ENCODE assay signal across 11 mouse cellular contexts in genomic region chr13:54556796-54557195, GRCm38 (mm10). TPM values are rescaled to one million over a fixed set of nuclear protein-coding genes. Genes with fewer than 3 reads are reported as not detected.
A peak's percentile ranks its signal among the peaks of the same experiment; 100 is the strongest.
DNase-seq lines count a peak whose midpoint lies in the region; ATAC-seq and TF ChIP-seq lines count a peak whose summit lies in the region.
"Had no signal": no experiment of that assay in that cellular context is flagged by ENCODE, and none has a peak within 500 bp of the region (broad histone marks: within the 10 kb centered on the region; RNA-seq: fewer than 3 reads in every experiment).

No protein-coding gene starts in this region.

- H3K4me3 ChIP-seq in kidney, embryonic 14.5 days (ENCODE audit: low read length) = no peak overlapping the region
- H3K4me3 ChIP-seq in hindbrain, embryonic 11.5 days (ENCODE audit: low read depth, low read length) = no peak overlapping the region
- no peak overlapping the region for H3K4me3 ChIP-seq in liver, embryonic 11.5 days (ENCODE audit: low read depth, low read length)
- H3K4me3 ChIP-seq: heart, embryonic 15.5 days; megakaryocyte, embryonic 14.5 days had no signal

- DNase-seq in kidney, adult 11 months = peak; percentile 77
- DNase-seq in brain, embryonic 14.5 days (ENCODE audit: low read depth) = peak; percentile 49
- peak; percentile 92 to 93 for DNase-seq in cerebellum, adult 18-20 months
- peak; percentile 51 to 69 for DNase-seq in heart, postnatal 14 days
- no peak for DNase-seq in hindbrain, embryonic 11.5 days (ENCODE audit: low spot score)
- DNase-seq in liver, embryonic 11.5 days (ENCODE audit: low spot score) = no peak

- TF ChIP-seq POLR2A in brain, embryonic 14.5 days (IDR thresholded peaks at IDR 0.05; ENCODE audit: borderline replicate concordance, extremely low read depth, insufficient read depth, insufficient read length, poor library complexity, severe bottlenecking) = no peak

- H3K4me2 ChIP-seq in kidney, embryonic 14.5 days (replicated peaks; ENCODE audit: low read depth, low read length) = no peak overlapping the region
- no peak overlapping the region for H3K4me2 ChIP-seq in hindbrain, embryonic 11.5 days (replicated peaks; ENCODE audit: low read depth, low read length)
- H3K4me2 ChIP-seq in liver, embryonic 11.5 days = no peak overlapping the region
- H3K4me2 ChIP-seq: heart, embryonic 15.5 days had no signal

- no peaks in the 10 kb centered on the region for H3K4me1 ChIP-seq in kidney, embryonic 14.5 days (ENCODE audit: control insufficient read depth, insufficient read depth, low read length)
- H3K4me1 ChIP-seq in hindbrain, embryonic 11.5 days (replicated peaks; ENCODE audit: control insufficient read depth, insufficient read depth, low read length) = no peaks in the 10 kb centered on the region
- H3K4me1 ChIP-seq in liver, embryonic 11.5 days (replicated peaks; ENCODE audit: control insufficient read depth, insufficient read depth, low read length) = no peaks in the 10 kb centered on the region
- H3K4me1 ChIP-seq: heart, embryonic 15.5 days had no signal

- no peak for TF ChIP-seq CTCF in brain, embryonic 14.5 days (IDR thresholded peaks at IDR 0.05; ENCODE audit: borderline replicate concordance, extremely low read depth, insufficient read depth, insufficient read length)

- no peaks in the 10 kb centered on the region for H3K27me3 ChIP-seq in kidney, embryonic 14.5 days (ENCODE audit: control insufficient read depth, insufficient read depth, low read length)
- no peaks in the 10 kb centered on the region for H3K27me3 ChIP-seq in hindbrain, embryonic 11.5 days (ENCODE audit: control insufficient read depth, insufficient read depth, low read length)
- no peaks in the 10 kb centered on the region for H3K27me3 ChIP-seq in liver, embryonic 11.5 days (replicated peaks; ENCODE audit: control insufficient read depth, insufficient read depth, low read length)
- H3K27me3 ChIP-seq: heart, embryonic 15.5 days; megakaryocyte, embryonic 14.5 days had no signal

- no peaks in the 10 kb centered on the region for H3K9me3 ChIP-seq in kidney, embryonic 14.5 days (ENCODE audit: control insufficient read depth, low read length)
- no peaks in the 10 kb centered on the region for H3K9me3 ChIP-seq in hindbrain, embryonic 11.5 days (ENCODE audit: control insufficient read depth, low read length)
- no peaks in the 10 kb centered on the region for H3K9me3 ChIP-seq in liver, embryonic 11.5 days (ENCODE audit: control insufficient read depth, low read length)
- H3K9me3 ChIP-seq: heart, embryonic 15.5 days; megakaryocyte, embryonic 14.5 days had no signal

- no peak overlapping the region for H3K27ac ChIP-seq in kidney, embryonic 14.5 days (ENCODE audit: low read depth, low read length)
- no peak overlapping the region for H3K27ac ChIP-seq in hindbrain, embryonic 11.5 days (ENCODE audit: low read depth, low read length)
- no peak overlapping the region for H3K27ac ChIP-seq in liver, embryonic 11.5 days (ENCODE audit: low read depth, low read length)
- H3K27ac ChIP-seq: heart, embryonic 15.5 days had no signal

- no peak overlapping the region for H3K9ac ChIP-seq in kidney, embryonic 14.5 days (ENCODE audit: low read depth, low read length)
- no peak overlapping the region for H3K9ac ChIP-seq in hindbrain, embryonic 11.5 days (ENCODE audit: low read depth, low read length)
- no peak overlapping the region for H3K9ac ChIP-seq in liver, embryonic 11.5 days (ENCODE audit: low read depth, low read length)
- H3K9ac ChIP-seq: heart, embryonic 15.5 days had no signal

- intact Hi-C loops in heart, postnatal 14 days (cut with DNase I) = no loop called here

- 96% methylated on average over 3 of the region's 3 CpGs for WGBS in kidney, embryonic 14.5 days
- WGBS in hindbrain, embryonic 11.5 days = 93% methylated on average over 3 of the region's 3 CpGs
- 91% methylated on average over 3 of the region's 3 CpGs for WGBS in liver, embryonic 11.5 days

- peaks cover 91% of the 10 kb centered on the region for H3K36me3 ChIP-seq in kidney, embryonic 14.5 days (ENCODE audit: control insufficient read depth, insufficient read depth, low read length)
- peaks cover 9% of the 10 kb centered on the region; the same call in 1 of the 2 replicates for H3K36me3 ChIP-seq in hindbrain, embryonic 11.5 days (ENCODE audit: control insufficient read depth, insufficient read depth, low read length)
- peaks cover 42% of the 10 kb centered on the region for H3K36me3 ChIP-seq in liver, embryonic 11.5 days (ENCODE audit: control insufficient read depth, insufficient read depth, low read length)

- no peak for ATAC-seq in kidney, embryonic 14.5 days (ENCODE audit: low FRiP score, low TSS enrichment)
- ATAC-seq in hindbrain, embryonic 11.5 days (ENCODE audit: low FRiP score) = no peak
- no peak for ATAC-seq in liver, embryonic 11.5 days (replicated peaks; ENCODE audit: low FRiP score)
- ATAC-seq: activated CD4-positive, CD25-positive, alpha-beta regulatory T cell, adult 4 months; intestine, postnatal 0 days had no signal

RNA-seq across cellular contexts. Expression of gene 4833439L19Rik, which starts 8.4 kb away (rescaled TPM):
- 96.7 and 158 TPM in 2 replicates for polyA plus RNA-seq in kidney, embryonic 14.5 days (2014; fragmentation: Nextera tagmentation; extraction: Ambion mirVana)
- polyA plus RNA-seq in brain, embryonic 14.5 days (2012; rRNA removed) = 172 and 184 TPM in 2 replicates
- total RNA-seq in heart, postnatal 14 days (2021) = 100 to 1,000 TPM in 1 of 2 experiments, 10 to 100 TPM in 1; 98.6 to 102 TPM
- 262 and 268 TPM in 2 replicates for polyA plus RNA-seq in hindbrain, embryonic 11.5 days (2014; fragmentation: Nextera tagmentation; extraction: Ambion mirVana)
- 95.1 and 104 TPM in 2 replicates for polyA plus RNA-seq in liver, embryonic 11.5 days (2014; fragmentation: Nextera tagmentation; extraction: Ambion mirVana)

RNA-seq across cellular contexts. Expression of gene Arl10, which starts 18.0 kb away (rescaled TPM):
- 29.7 and 33.5 TPM in 2 replicates for polyA plus RNA-seq in kidney, embryonic 14.5 days (2014; fragmentation: Nextera tagmentation; extraction: Ambion mirVana)
- polyA plus RNA-seq in brain, embryonic 14.5 days (2012; rRNA removed) = 86.2 and 95.5 TPM in 2 replicates
- total RNA-seq in heart, postnatal 14 days (2021) = 1 to 10 TPM; 8.1 to 8.4 TPM
- 28.4 and 39.1 TPM in 2 replicates for polyA plus RNA-seq in hindbrain, embryonic 11.5 days (2014; fragmentation: Nextera tagmentation; extraction: Ambion mirVana)
- 15.1 and 16.8 TPM in 2 replicates for polyA plus RNA-seq in liver, embryonic 11.5 days (2014; fragmentation: Nextera tagmentation; extraction: Ambion mirVana)

RNA-seq across cellular contexts. Expression of gene Nop16, which starts 33.1 kb away (rescaled TPM):
- polyA plus RNA-seq in kidney, embryonic 14.5 days (2014; fragmentation: Nextera tagmentation; extraction: Ambion mirVana) = 78.6 and 88.6 TPM in 2 replicates
- 29.8 and 30.8 TPM in 2 replicates for polyA plus RNA-seq in brain, embryonic 14.5 days (2012; rRNA removed)
- total RNA-seq in heart, postnatal 14 days (2021) = 10 to 100 TPM; 14.7 to 15.1 TPM
- 62.5 and 63.0 TPM in 2 replicates for polyA plus RNA-seq in hindbrain, embryonic 11.5 days (2014; fragmentation: Nextera tagmentation; extraction: Ambion mirVana)
- polyA plus RNA-seq in liver, embryonic 11.5 days (2014; fragmentation: Nextera tagmentation; extraction: Ambion mirVana) = 137 and 152 TPM in 2 replicates

RNA-seq across cellular contexts. Expression of gene Higd2a, which starts 33.2 kb away (rescaled TPM):
- 203 and 224 TPM in 2 replicates for polyA plus RNA-seq in kidney, embryonic 14.5 days (2014; fragmentation: Nextera tagmentation; extraction: Ambion mirVana)
- 140 and 169 TPM in 2 replicates for polyA plus RNA-seq in brain, embryonic 14.5 days (2012; rRNA removed)
- total RNA-seq in heart, postnatal 14 days (2021) = 100 to 1,000 TPM; 216 to 231 TPM
- 166 and 167 TPM in 2 replicates for polyA plus RNA-seq in hindbrain, embryonic 11.5 days (2014; fragmentation: Nextera tagmentation; extraction: Ambion mirVana)
- 162 and 177 TPM in 2 replicates for polyA plus RNA-seq in liver, embryonic 11.5 days (2014; fragmentation: Nextera tagmentation; extraction: Ambion mirVana)

RNA-seq across cellular contexts. Expression of gene Simc1, which starts 53.2 kb away (rescaled TPM):
- 14.0 and 17.9 TPM in 2 replicates for polyA plus RNA-seq in kidney, embryonic 14.5 days (2014; fragmentation: Nextera tagmentation; extraction: Ambion mirVana)
- polyA plus RNA-seq in brain, embryonic 14.5 days (2012; rRNA removed) = 30.3 and 36.3 TPM in 2 replicates
- total RNA-seq in heart, postnatal 14 days (2021) = 1 to 10 TPM; 1.8 to 2.8 TPM
- polyA plus RNA-seq in hindbrain, embryonic 11.5 days (2014; fragmentation: Nextera tagmentation; extraction: Ambion mirVana) = 19.7 TPM in 2 replicates
- 10.1 and 11.6 TPM in 2 replicates for polyA plus RNA-seq in liver, embryonic 11.5 days (2014; fragmentation: Nextera tagmentation; extraction: Ambion mirVana)

Comparison
In these comparisons a context has a peak if more than half of its experiments do, and no peak if none do; other contexts are left out.
1. DNase-seq: peak in kidney, adult 11 months (single experiment), brain, embryonic 14.5 days (single experiment), cerebellum, adult 18-20 months (2 of 2) and heart, postnatal 14 days (2 of 2); none in hindbrain, embryonic 11.5 days (single experiment) and liver, embryonic 11.5 days (single experiment).